Mouse (Mus musculus): ENCODE results near the gene Cyb5r3.

Cyb5r3 gene

GRCm38 (mm10) chr15:83169772-83170722 lies 2.3 kb downstream of the Cyb5r3 start:
- no peak for DNase-seq (ENCODE audit: low spot score in 2 of 2)

GRCm38 (mm10) chr15:83168875-83169771 lies 3.3 kb downstream of the Cyb5r3 start:
- no peak for DNase-seq (ENCODE audit: low spot score in 2 of 2)

- DNase-seq (ENCODE audit: low spot score in 2 of 2) = no peak
These were observed 4.1 kb downstream of the Cyb5r3 start for GRCm38 (mm10) chr15:83168311-83168710.

- DNase-seq (ENCODE audit: low spot score in 2 of 2) = no peak
These were observed 4.8 kb downstream of the Cyb5r3 start for GRCm38 (mm10) chr15:83167550-83168065.

GRCm38 (mm10) chr15:83167126-83167525 lies 5.3 kb downstream of the Cyb5r3 start:
- no peak for DNase-seq (ENCODE audit: low spot score in 2 of 2)

GRCm38 (mm10) chr15:83166642-83167041 lies 5.8 kb downstream of the Cyb5r3 start:
- DNase-seq (ENCODE audit: low spot score in 2 of 2) = no peak

- no peak for DNase-seq (ENCODE audit: low spot score in 2 of 2)
These were observed 6.7 kb downstream of the Cyb5r3 start for GRCm38 (mm10) chr15:83165526-83166315.

GRCm38 (mm10) chr15:83164971-83165471 lies 7.4 kb downstream of the Cyb5r3 start:
- DNase-seq (ENCODE audit: low spot score in 2 of 2) = no peak

- DNase-seq (ENCODE audit: low spot score in 2 of 2) = no peak
These were observed 9.4 kb downstream of the Cyb5r3 start for GRCm38 (mm10) chr15:83162818-83163485.

- no peak for DNase-seq (ENCODE audit: low spot score in 2 of 2)
These were observed 10.4 kb downstream of the Cyb5r3 start for GRCm38 (mm10) chr15:83162001-83162400.

GRCm38 (mm10) chr15:83161062-83161748 lies 11.2 kb downstream of the Cyb5r3 start:
- no peak for DNase-seq (ENCODE audit: low spot score in 2 of 2)

GRCm38 (mm10) chr15:83160561-83160960 lies 11.8 kb downstream of the Cyb5r3 start:
- no peak for DNase-seq (ENCODE audit: low spot score in 2 of 2)

- DNase-seq (ENCODE audit: low spot score in 2 of 2) = no peak
These were observed 12.6 kb downstream of the Cyb5r3 start for GRCm38 (mm10) chr15:83159823-83160222.

- DNase-seq (ENCODE audit: low spot score in 2 of 2) = no peak
These were observed 13.7 kb downstream of the Cyb5r3 start for GRCm38 (mm10) chr15:83158587-83159160.

- DNase-seq (ENCODE audit: low spot score in 2 of 2) = no peak
These were observed 14.7 kb downstream of the Cyb5r3 start for GRCm38 (mm10) chr15:83157667-83158064.

- DNase-seq (ENCODE audit: low spot score in 2 of 2) = peak; percentile 45 to 61
These were observed 15.3 kb downstream of the Cyb5r3 start for GRCm38 (mm10) chr15:83156929-83157666.

- no peak for DNase-seq (ENCODE audit: low spot score in 2 of 2)
These were observed 16.5 kb downstream of the Cyb5r3 start for GRCm38 (mm10) chr15:83155672-83156419.

GRCm38 (mm10) chr15:83154309-83154708 lies 18.1 kb downstream of the Cyb5r3 start:
- no peak for DNase-seq (ENCODE audit: low spot score in 2 of 2)
